Mouse (Mus musculus): Measurements from ENCODE around the gene Gper1.

DNA sequence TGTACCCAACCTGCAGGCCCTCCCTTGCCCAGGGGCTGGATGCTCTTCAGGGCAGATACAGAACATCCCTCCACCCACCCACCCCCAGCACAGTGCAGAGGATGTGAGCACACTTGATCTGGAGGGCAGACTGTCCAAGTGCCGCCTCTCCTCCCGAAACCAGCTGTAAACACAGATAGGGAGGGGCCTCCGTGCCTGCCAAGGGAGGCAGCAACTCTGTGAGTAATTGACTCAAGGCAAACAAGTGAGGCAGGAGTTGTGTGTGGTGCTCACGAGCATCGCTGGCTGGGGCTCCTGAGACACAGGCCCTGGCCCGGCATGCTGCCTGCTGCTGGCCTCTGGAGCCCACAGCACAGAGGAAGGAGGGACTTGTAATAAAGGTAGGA lies 33.3 kb upstream of the Gper1 start:
- TF ChIP-seq CTCF (IDR thresholded peaks at IDR 0.05; ENCODE audit: insufficient read depth, low read length) (no peak), POLR2A (IDR thresholded peaks at IDR 0.05; ENCODE audit: borderline replicate concordance, extremely low read depth, low read depth, low read length) (peak; percentile 77; the same call in 1 of the 2 replicates)

Data from lung, adult 2 months (tissue).